Mouse (Mus musculus) neural tube, embryonic 14.5 days (tissue): Measurements from ENCODE around the gene Fam124a. TPM values are rescaled to one million over a fixed set of nuclear protein-coding genes. Genes with fewer than 3 reads are reported as not detected.
"Not testable (repeated sequence)": the region's sequence is repeated elsewhere in the genome, so short reads cannot be mapped to it uniquely, and the experiment has no call there.

Experiments
- ATAC-seq: fragments of 200-750 bp; cut with Nextera tagmentation; 2 replicates; pipeline ENCODE4 v1.8.0; 2017; ENCODE audit warnings: low read depth, mild to moderate bottlenecking, moderate TSS enrichment, moderate library complexity
- H3K27ac ChIP-seq: fragments of 300-500 bp; sonication (generic); 2 replicates; pipeline ENCODE4 v1.5.1; 2014; ENCODE audit warnings: low read depth, mild to moderate bottlenecking, control low read depth, low read length, moderate library complexity, mixed read lengths
- H3K27me3 ChIP-seq: fragments of 300-500 bp; sonication (generic); 2 replicates; pipeline ENCODE4 v1.6.1; 2014; ENCODE audit warnings: low read length; ENCODE audit not compliant: control insufficient read depth, insufficient read depth
- H3K36me3 ChIP-seq: fragments of 300-500 bp; sonication (generic); 2 replicates; pipeline ENCODE4 v1.6.1; 2014; ENCODE audit warnings: low read length, mixed read lengths; ENCODE audit not compliant: control insufficient read depth, insufficient read depth
- H3K4me1 ChIP-seq: fragments of 300-500 bp; sonication (generic); 2 replicates; pipeline ENCODE4 v1.6.1; 2014; ENCODE audit warnings: low read length; ENCODE audit not compliant: control insufficient read depth, insufficient read depth
- H3K4me2 ChIP-seq: fragments of 300-500 bp; sonication (generic); 2 replicates; pipeline ENCODE4 v1.6.1; 2014; ENCODE audit warnings: mild to moderate bottlenecking, low read depth, low read length, control low read depth
- H3K4me3 ChIP-seq: fragments of 300-500 bp; sonication (generic); 2 replicates; pipeline ENCODE4 v1.5.1; 2014; ENCODE audit warnings: low read depth, low read length, control low read depth, mixed read lengths
- H3K9ac ChIP-seq: fragments of 300-500 bp; sonication (generic); replicated peaks from 2 replicates; pipeline ENCODE4 v1.6.1; 2014; ENCODE audit warnings: low read depth, mild to moderate bottlenecking, control low read depth, low read length, mixed read lengths
- H3K9me3 ChIP-seq: fragments of 300-500 bp; sonication (generic); 2 replicates; pipeline ENCODE4 v1.6.1; 2016; ENCODE audit warnings: low read length; ENCODE audit not compliant: control insufficient read depth
- WGBS: fragments of 180-500 bp; shearing (Covaris S2); extraction: QIAGEN DNeasy Blood & Tissue Kit; methylation state at CpG from one replicate; pipeline ENCODE4 v1.1.7; 2014; 5-methylcytosine and 5-hydroxymethylcytosine counted together
- polyA plus RNA-seq: library from polyadenylated mRNA; unstranded; fragments of >200 nt; fragmentation: Nextera tagmentation; extraction: Ambion mirVana; gene quantifications from 2 replicates; pipeline ENCODE4 v1.2.1, GENCODE M21; 2014

The Fam124a gene
- polyA plus RNA-seq, 1 experiment from 2014 or later: 52.4 TPM

DNA sequence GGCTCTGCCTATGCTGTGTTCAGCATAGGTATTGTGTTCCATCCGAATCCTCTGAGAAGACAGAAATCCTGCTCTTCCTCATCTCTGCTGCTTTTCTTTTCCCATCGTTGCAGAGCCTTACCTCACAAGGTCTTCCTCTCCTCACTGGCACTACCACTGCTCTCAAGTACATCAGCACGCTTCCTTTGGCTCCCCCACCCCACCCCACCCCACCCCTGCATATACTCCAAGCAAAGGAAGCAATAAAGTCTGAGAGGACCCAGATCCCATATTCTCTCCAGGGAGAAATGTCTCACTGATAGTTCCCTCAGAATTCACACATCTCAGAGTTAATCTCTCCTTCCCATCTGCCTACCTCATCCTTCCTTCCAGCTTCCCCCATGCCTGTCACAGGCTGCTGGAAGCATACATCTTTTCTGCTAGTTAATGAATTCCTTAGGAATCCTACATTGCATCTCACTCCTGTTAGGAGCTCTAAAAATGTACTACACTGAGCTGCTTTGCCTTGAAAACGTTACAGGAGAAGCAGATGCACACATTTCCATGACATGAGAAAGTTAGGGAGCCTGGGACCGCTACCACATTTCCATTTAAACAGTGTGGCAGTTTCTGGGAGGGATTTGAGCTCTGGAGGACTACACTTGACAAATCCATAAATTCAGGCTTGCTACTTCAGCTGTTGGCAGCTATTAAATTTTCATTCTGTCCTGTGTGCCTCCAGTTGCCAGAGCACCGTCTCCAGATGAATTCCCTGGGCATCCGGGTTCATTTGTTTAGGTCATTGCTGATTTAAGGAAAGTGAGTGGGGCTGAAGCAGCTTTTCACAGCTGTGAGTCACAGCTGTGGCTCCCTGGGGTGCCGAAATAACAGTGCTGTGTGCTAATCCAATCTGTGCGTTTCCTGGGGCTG is 82.2 kb downstream of the Fam124a start:
- no peaks in the 10 kb centered on the region for H3K9me3 ChIP-seq
- peak overlapping the region; percentile 26; the same call in 1 of the 2 replicates for H3K4me2 ChIP-seq
- no peak overlapping the region for H3K9ac ChIP-seq
- H3K27me3 ChIP-seq: no peaks in the 10 kb centered on the region
- H3K27ac ChIP-seq: peak overlapping the region; percentile 77
- H3K4me3 ChIP-seq: no peak overlapping the region
- no peaks in the 10 kb centered on the region for H3K36me3 ChIP-seq
- peak; percentile 85 for ATAC-seq
- H3K4me1 ChIP-seq: peaks cover 6% of the 10 kb centered on the region; the same call in 1 of the 2 replicates
- WGBS: 14% methylated on average over 9 of the region's 9 CpGs

DNA sequence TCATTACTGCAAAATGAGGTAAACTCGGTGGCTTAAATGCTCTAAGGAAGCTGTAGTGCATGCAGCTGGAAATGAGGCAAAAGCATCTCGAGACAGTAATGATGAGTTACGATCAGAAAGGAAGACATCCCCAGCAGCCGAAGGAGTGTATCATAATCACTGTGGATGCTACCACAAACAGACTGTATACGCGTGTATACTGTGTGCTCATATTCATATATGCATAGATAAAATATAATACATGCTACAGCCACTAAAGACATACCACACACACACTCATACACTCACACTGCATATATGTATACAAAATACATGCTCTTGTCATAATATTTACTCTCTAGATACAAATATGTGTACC is 82.8 kb downstream of the Fam124a start:
- WGBS: 23% methylated on average over 6 of the region's 6 CpGs

GRCm38 (mm10) chr14:62639111-62639510 is 83.6 kb downstream of the Fam124a start:
- H3K27me3 ChIP-seq: no peaks in the 10 kb centered on the region
- no peaks in the 10 kb centered on the region for H3K9me3 ChIP-seq
- no peak overlapping the region for H3K9ac ChIP-seq
- H3K4me2 ChIP-seq: no peak overlapping the region
- WGBS: 72% methylated on average over 6 of the region's 6 CpGs
- H3K4me3 ChIP-seq: no peak overlapping the region
- H3K36me3 ChIP-seq: no peaks in the 10 kb centered on the region
- H3K27ac ChIP-seq: no peak overlapping the region
- ATAC-seq: no peak
- peaks cover 6% of the 10 kb centered on the region; the same call in 1 of the 2 replicates for H3K4me1 ChIP-seq

More for the DNA sequence above, 82.8 kb downstream of the Fam124a start:
- H3K27me3 ChIP-seq: no peaks in the 10 kb centered on the region
- H3K36me3 ChIP-seq: no peaks in the 10 kb centered on the region
- H3K27ac ChIP-seq: peak overlapping the region; percentile 77
- no peak overlapping the region for H3K4me3 ChIP-seq
- no peak overlapping the region for H3K9ac ChIP-seq
- no peaks in the 10 kb centered on the region for H3K9me3 ChIP-seq
- peaks cover 6% of the 10 kb centered on the region; the same call in 1 of the 2 replicates for H3K4me1 ChIP-seq
- peak overlapping the region; percentile 26; the same call in 1 of the 2 replicates for H3K4me2 ChIP-seq
- ATAC-seq: peak; percentile 83; the same call in 1 of the 2 replicates

- Histone ChIP-seq H3K4me3 (no peak overlapping the region), H3K4me1 (peaks cover 6% of the 10 kb centered on the region; the same call in 1 of the 2 replicates), H3K27me3 (no peaks in the 10 kb centered on the region), H3K36me3 (no peaks in the 10 kb centered on the region), H3K9ac (no peak overlapping the region), H3K9me3 (no peaks in the 10 kb centered on the region), H3K27ac (no peak overlapping the region), H3K4me2 (no peak overlapping the region)
- WGBS: 90% methylated on average over 5 of the region's 5 CpGs
- no peak for ATAC-seq
Observed at GRCm38 (mm10) chr14:62639551-62639950, 84.0 kb downstream of the Fam124a start.

DNA sequence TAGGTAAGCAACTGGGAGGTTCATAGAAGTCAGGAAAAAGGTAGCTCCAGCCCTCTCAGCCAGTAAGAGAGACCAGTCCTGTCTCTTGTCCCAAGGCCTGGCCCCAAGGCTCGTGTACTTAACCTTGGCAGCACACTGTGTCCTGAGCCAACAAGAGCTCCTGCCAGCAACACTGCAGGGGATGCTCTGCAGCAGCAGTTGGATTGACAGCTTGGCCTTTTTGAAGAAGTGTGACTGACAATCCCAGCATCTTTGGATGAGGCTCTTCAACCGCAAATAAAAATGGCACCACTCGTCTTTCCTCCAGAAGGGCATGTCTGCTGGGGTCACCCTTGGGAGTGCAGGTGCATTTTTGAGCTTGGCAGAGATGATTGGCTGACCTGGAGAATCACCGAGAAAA is 84.9 kb downstream of the Fam124a start:
- Histone ChIP-seq H3K9me3 (no peaks in the 10 kb centered on the region), H3K4me2 (no peak overlapping the region), H3K27me3 (no peaks in the 10 kb centered on the region), H3K27ac (no peak overlapping the region), H3K4me3 (no peak overlapping the region), H3K4me1 (peaks cover 6% of the 10 kb centered on the region; the same call in 1 of the 2 replicates), H3K9ac (no peak overlapping the region), H3K36me3 (no peaks in the 10 kb centered on the region)
- WGBS: 76% methylated on average over 4 of the region's 4 CpGs
- no peak for ATAC-seq

DNA sequence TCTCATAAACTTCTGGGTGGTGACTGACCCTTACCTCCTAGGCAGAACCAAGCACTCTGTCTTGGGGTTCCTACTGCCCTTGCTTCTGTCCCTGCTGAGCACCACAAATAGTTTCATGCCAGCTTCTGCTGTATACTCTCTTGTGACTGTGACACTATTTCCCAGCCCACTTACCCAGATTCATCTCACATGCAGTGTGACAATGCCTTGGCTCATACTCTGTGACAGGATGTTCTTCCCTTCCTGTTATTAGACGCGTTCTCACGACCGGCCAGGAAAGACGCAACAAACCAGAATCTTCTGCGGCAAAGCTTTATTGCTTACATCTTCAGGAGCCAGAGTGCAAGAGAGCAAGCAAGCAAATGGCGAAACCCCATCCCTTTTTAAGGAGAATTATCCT is 86.8 kb downstream of the Fam124a start:
- not testable (repeated sequence) for H3K4me1 ChIP-seq, H3K27me3 ChIP-seq, H3K9ac ChIP-seq, ATAC-seq, H3K27ac ChIP-seq, H3K4me2 ChIP-seq, H3K4me3 ChIP-seq, H3K9me3 ChIP-seq, H3K36me3 ChIP-seq
- 96% methylated on average over 6 of the region's 7 CpGs for WGBS

DNA sequence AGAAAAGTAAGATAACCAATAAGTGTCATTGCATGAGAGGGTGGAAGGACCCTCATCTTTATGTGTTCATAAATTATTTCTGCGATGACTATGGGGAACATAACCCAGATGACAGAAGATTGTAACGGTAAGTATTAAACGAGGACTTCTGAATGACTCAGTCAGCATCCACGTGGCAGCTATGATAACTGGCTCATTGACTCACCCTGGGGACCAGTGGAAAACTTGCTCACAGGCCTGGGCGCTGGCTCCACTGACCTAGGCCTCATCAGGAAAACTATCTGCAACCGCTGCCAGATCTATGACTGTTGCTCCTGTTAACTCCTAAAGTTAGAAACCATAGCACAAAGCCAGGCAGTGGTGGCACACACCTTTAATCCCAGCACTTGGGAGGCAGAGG is 92.9 kb downstream of the Fam124a start:
- no peak overlapping the region for H3K27ac ChIP-seq
- H3K36me3 ChIP-seq: no peaks in the 10 kb centered on the region
- no peaks in the 10 kb centered on the region for H3K27me3 ChIP-seq
- WGBS: 82% methylated on average over 6 of the region's 6 CpGs
- H3K4me3 ChIP-seq: no peak overlapping the region
- no peak for ATAC-seq
- H3K4me1 ChIP-seq: no peaks in the 10 kb centered on the region
- no peak overlapping the region for H3K4me2 ChIP-seq
- no peak overlapping the region for H3K9ac ChIP-seq
- no peaks in the 10 kb centered on the region for H3K9me3 ChIP-seq

GRCm38 (mm10) chr14:62650376-62650775 is 94.8 kb downstream of the Fam124a start:
- no peaks in the 10 kb centered on the region for H3K27me3 ChIP-seq
- 75% methylated on average over 3 of the region's 3 CpGs for WGBS
- ATAC-seq: no peak
- H3K9ac ChIP-seq: no peak overlapping the region
- no peaks in the 10 kb centered on the region for H3K9me3 ChIP-seq
- no peaks in the 10 kb centered on the region for H3K4me1 ChIP-seq
- no peak overlapping the region for H3K4me3 ChIP-seq
- no peak overlapping the region for H3K27ac ChIP-seq
- H3K36me3 ChIP-seq: no peaks in the 10 kb centered on the region
- H3K4me2 ChIP-seq: no peak overlapping the region

DNA sequence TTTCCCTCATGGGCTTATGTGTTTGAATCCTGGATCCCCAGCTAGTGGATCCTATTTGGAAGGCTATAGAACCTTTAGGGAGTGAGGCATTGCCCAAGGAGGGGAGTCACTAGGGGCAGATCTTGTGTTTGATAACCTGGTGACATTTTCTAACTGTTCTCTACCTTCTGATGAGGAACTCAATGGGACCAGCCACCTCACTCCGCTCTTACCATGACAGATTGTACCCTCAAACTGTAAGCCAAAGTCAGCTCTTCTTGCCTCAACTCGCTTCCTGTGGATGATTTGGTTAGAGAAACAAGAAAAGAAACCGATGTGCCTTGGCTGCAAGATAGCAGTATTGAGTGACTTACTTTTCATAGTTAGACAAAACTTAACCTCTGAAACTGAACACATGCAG is 96.2 kb downstream of the Fam124a start:
- H3K4me2 ChIP-seq: no peak overlapping the region
- H3K4me3 ChIP-seq: no peak overlapping the region
- H3K4me1 ChIP-seq: no peaks in the 10 kb centered on the region
- H3K27me3 ChIP-seq: no peaks in the 10 kb centered on the region
- H3K9me3 ChIP-seq: no peaks in the 10 kb centered on the region
- no peak overlapping the region for H3K27ac ChIP-seq
- H3K9ac ChIP-seq: no peak overlapping the region
- WGBS: 96% methylated on average over 3 of the region's 3 CpGs
- no peak for ATAC-seq
- no peaks in the 10 kb centered on the region for H3K36me3 ChIP-seq
